Mouse (Mus musculus) layer of hippocampus, postnatal 14 days (tissue): ENCODE data around the gene Cers6. TPM values are rescaled to one million over a fixed set of nuclear protein-coding genes. Genes with fewer than 3 reads are reported as not detected.

Experiments
- DNase-seq, 2 experiments: peaks; one replicate each; pipeline ENCODE4 v3.0.0; 2021 to 2022; ENCODE audit warnings: low spot score in 2 of 2, mixed read lengths in 1 of 2
- total RNA-seq, 2 experiments: library from RNA; stranded (reverse); gene quantifications; 2 replicates each; pipeline ENCODE4 v1.2.3; 2021

The Cers6 gene
- total RNA-seq, 2 experiments from 2014 or later: 76.6 to 81.6 TPM

DNA sequence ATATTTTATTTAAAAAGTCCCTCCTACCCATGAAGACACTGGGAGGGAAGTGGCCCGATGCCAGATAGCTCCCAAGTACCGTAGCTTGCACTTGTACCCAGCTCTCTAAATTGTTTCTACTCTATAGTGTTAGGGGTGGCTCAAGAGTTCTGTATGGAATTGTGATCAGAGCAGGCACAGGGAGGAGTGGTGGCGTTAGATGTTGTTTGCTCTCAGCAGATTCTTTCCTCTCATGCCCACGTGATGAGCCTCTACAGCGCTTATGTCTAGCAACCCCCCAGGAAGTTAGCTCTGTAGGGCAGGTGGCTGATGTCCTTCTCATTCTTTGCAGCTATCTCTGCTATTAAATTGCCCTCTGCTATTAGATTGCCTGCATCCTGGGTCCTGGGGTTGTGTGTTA is 98.8 kb downstream of the Cers6 start:
- DNase-seq: no peak

DNA sequence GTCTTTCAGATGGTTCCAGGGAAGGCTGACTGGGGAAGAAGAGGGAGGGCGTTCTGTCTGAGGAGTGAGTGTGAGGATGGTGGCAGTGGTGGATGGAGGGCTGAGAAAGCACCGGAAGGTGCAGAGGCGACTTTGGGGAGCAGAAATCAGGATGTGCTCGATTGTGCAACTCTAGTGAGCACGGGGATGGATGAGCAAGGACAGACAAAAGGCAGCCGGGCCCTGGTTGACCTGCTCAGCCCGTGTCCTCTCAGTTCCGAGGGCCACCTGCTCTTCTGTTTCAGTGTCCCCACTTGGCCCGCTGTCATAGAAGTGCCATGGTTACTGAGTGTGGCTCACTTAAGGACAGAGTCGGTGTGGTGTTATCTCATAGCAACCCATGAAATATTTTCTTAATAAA is 99.4 kb downstream of the Cers6 start:
- DNase-seq: no peak

DNA sequence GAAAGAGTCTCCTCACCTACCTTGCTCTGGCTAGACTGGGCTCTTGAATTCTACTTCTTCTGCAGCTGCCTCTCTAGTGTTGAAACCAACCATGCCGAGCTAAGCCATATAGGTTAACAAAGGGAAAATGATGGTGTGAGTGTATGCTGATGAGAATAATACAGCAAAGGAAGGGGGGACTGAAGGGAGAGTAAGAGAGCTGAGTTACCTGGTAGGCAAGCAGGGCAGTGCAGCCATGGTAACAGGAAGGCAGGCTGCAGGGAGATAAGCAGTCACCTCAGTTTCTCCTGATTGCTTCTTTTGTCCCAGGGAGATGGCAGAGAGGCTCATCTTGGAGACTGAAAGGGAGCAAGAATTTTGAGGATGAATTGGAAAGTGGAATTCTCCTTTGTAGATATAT is 105.1 kb downstream of the Cers6 start:
- no peak for DNase-seq

DNA sequence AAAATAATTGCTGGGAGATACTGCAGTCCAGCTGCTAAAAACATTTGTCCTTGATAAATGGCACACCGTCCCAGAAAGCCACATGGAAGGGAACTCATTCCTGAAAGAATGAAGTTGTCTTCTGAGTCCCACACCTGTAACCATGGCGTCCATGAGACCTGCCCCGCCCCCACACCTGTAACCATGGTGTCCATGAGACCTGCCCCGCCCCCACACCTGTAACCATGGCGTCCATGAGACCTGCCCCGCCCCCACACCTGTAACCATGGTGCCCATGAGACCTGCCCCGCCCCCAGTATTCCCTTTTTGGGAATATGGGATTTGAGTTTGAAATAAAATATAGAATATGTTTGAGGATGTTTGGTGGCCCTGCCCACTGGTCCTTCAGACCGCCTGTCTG is 106.8 kb downstream of the Cers6 start:
- no peak for DNase-seq

DNA sequence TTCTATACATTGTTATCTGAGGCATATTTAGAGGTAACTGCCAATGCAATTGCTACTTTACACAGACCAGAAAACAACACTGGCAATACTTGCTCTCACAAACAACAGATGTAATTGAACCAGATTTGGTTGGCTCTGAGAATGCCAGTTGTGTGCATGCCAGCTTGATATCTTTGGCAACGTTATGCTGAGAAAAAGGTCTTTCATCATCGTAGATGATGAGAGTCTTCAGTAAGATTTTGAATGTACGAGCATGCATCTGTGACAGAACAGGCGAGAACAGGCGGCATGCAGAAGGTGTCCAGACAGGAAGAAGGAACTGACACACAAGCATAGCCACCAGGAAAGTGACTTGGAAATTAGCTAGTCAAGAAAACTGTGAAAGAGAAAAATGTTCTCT is 110.6 kb downstream of the Cers6 start:
- peak; percentile 32 to 51 for DNase-seq

DNA sequence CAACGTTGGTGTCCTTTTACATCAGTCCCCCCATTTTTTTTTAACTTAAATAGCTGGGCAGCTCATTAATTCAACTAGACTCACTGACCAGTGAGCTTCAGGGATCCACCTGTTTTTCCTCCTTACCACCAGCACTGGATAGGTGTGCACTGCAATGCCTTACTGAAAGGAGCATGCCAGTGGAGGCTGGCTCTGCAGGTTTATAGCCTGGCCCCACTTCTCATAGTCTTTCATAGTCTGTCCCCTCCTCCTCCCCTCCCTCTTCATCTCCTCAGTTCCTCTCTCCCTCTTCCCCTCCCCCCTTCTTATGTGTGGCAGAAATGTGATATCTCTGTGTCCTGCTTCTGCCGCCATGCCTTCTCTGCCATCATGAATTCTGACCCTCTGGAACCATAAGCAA is 112.5 kb downstream of the Cers6 start:
- no peak for DNase-seq

DNA sequence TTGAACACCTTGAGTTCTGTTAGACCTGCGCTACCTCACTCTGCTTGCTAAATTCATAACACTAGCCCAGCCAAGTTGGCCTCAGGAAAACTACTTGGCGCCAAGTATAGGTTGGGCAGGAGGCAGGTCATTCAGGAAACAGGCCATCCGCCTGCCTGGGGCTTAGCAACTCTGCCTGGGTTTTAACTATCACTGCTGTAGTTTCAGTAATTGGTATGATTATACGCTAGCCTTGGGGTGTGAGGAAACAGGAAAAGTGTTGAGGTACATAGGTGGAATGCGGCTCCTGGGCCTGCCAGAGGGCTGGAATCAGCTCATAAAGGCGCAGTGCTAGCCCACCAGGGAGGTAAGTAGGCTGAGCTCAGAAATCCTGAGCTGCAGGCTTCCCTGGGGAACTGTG is 114.0 kb downstream of the Cers6 start:
- DNase-seq: no peak

DNA sequence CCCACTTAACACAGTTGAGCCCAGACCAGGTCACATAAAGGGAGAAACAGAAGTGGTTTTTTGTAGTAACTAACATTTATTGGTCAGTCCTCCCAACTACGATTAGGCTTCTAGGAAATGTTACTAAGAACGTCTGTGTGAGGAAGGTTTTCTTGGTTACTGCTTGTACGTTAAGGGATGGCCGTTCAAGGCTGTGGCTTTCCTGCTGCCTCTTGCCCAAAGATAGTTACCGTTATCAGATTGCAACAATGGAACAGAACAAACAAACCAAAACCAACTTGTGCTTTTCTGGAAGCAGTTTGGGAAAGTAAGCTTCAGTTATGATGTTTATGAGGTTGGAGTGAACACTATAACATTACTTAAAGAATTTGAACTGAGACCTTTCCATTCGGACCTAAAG is 114.5 kb downstream of the Cers6 start:
- DNase-seq: no peak

DNA sequence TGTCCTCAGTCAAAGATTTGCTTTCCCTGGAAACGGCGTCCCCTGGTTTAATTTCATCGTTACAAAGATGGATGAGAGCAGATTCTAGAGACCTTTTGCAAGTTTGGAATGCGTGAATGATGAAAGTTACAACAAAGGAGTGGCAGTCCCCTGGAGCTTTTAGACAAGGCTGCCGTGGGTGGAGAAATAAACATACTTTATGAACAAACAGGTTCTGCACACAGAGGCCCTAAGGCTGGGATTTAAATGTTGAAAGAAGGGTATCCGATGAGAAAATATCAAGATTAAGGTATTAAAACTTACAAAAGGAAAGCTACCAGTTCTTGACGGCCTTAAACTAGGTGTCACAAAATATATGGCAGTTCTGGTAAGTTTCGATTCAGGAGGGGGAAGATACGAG is 117.0 kb downstream of the Cers6 start:
- no peak for DNase-seq

DNA sequence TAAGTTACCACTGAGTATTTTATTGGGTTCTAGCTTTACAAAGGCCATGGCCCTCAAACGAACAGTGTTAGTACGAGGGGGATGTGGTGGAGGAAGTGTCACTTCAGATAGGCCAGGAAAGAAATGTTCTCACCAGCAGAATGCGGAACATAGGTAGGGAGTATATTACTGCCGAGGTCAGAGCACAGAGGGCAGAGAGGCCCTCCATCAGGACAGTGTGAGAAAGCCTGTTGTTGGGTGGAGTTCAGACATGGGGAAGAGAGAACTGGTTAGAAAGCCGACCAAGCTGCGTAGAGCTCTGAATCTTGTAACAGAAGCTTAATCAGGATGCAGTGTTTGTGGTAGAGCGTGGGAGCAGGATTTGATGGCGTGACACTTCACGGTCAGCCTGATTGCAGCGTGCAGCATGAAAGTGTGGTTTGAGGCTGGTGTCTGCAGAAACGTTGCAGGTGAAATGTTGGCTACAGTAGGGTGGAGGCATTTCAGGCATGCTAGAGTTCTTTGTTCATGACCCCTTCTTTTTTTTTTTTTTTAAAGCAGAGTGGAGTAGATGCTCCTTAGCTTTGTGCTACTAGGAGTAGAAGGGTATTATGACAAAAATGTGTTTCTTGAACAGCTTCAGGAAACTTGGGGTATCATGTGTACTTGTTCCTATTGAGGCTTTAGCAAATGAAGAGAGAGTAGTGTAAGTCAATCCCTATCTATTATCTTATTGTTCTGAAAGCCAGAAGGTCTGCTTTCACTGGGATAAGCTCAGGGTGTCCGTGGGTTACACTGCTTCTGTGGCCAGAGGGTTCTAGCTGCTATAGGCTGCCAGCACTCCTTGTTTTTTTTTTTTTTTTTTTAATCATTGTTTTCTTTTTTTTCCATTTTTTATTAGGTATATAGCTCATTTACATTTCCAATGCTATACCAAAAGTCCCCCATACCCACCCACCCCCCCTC is 117.7 kb downstream of the Cers6 start:
- DNase-seq: no peak

DNA sequence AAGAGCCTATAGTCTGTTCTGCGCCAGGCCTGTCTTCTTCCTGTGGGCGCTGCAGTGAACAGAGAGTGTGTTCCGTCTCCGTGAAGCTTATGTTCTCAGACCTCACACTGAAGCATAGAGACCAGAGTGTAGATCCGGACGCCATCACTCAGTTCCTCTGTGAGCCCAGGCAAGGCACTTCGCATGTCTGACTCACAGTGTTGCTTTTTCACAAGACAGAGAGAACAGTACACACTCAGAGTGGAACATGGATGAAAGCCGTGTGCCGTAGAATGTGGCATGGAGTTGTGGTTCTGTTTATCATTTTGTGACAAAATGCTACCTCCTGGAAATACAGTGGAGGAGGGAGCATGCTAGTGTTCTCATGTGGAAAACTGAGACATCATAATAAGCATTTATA is 120.1 kb downstream of the Cers6 start:
- no peak for DNase-seq

DNA sequence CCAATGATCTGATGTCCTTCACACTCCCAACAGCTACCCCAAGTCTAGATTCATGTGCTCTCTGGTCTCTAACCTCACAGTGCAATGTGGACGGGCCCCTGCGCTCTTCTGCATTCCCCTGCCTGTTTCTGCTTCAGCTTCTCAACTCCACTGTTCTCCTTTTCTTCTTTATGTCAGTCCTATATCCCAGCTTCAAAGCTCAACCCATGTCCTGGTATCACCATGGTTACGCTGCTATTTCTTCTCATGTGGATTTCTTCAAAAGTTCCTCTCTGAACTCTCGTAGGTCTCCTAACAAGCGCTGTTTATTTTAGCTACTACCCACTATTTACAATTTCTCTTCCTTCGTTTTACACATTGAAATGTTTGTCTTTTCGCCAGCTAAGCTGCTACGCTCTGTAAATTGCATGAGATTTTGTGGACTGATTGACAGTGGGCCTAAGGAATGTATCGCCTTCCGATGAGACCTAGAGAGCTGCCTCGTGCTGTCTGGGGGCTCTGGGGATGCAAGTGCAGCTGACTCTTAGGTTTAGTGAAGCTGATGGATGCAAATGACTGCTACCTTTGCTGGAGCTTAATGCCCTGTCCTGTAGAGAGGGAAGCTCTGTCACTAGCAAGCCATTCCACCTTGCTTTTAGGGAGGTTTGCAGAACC is 120.6 kb downstream of the Cers6 start:
- no peak for DNase-seq

DNA sequence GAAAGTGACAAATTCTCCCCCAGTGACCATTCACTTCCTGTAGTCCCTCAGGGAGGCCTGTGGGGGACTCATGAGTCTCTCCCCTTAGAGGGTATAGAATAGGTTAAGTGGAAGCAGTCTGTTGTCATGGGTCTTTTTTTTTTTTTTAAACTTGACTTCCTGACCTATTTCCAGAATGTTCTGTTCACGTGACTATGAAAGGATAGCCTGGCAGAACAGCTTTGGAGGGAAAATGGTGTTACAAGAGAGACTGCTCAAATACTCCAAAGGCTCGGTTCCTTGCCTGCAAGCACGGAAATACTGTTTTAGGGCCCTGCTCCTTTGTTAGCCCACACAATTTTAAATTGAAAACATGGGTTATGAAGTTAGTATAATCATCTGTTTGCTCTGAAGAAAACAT is 121.7 kb downstream of the Cers6 start:
- no peak for DNase-seq

DNA sequence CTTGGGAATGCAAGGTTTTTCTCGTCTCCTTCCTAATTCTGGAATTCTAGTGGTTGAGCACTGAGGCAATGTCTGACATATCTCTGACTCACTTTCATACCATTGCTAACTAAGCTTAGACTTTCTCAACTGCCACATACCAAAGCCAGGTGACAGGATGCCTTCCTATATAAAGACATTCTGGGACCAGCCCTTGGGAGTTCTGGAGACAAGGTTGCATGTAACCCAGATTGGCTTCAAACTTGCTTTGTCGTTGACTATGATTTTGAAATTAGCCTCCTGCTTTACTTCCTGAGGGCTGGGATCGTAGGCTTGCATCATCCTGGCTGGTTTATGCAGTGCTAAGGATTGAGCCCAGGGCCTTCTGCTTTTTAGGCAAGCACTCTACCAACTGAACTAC is 122.2 kb downstream of the Cers6 start:
- no peak for DNase-seq

DNA sequence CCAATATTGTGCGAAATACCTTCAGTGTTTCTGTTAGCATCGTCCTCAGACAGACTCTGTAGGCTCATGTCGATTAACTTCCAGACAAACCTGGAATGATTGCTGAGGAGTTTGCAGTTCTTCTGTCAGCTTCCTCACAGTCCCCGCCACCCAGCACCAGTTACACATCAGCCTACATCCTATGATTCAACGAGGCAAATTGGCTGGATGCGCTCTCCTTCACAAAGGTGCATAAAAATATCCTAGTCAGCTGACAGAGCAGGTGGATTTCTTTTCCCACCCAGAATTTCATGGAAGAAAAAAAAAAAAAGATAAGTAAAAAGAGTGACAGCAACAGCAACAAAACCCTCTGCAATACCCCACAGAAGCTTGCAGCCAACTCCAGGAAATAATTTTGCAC is 127.9 kb downstream of the Cers6 start:
- DNase-seq: no peak

DNA sequence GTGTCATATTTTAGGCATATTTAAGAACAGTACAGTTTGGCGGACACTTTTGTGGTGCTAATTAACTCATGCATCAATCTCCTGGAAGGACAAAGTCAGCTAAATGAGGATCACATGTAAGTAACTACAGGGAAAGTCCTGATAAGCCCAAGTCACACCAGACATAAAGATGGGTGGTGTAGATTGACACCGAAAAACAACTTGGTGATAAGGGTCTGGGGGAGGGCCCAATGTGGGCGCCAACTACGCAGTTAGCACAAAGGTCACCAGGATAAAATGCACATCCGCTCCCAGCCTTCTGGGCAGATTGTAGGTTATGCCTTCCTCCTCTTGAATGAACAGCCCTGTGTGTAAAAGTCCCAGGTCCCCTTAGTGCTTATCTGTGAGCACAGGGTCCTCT is 131.4 kb downstream of the Cers6 start:
- DNase-seq: no peak

DNA sequence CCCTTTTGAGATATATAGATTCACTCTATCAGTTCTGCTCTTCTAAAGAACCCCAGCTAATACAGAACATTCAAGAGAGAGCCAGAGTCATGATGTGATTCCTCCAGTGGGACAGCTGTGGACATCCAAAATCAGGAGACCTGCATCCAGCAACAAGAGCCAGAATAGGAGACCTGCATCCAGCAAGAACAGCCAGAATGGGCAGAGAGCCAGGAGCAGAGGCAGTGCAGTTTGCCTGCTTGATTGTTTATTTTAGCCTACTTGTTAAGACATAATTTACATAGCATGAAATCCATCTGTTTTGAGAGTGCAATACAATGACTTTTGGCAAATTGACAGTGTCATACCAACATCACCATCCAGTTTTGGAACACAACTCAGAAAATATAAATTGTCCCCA is 133.2 kb downstream of the Cers6 start:
- DNase-seq: no peak

DNA sequence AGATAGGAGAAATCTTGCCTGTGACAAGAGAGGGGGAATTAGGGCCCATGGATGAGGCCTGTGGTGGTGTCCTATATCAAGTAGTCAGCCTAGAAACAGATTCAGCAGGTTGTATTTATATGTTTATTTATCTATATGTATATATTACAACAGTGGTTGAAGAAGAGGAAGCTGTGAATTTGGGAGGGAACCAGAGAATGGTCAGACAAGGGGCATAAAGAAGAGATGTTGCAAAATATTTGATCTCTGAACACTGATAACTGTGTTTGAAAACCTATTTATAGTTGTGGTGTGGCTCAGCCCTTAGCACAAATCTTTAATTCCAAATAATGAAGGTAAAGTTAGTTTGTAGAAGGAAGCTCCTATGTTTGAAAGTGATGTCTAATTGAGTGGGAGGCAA is 134.5 kb downstream of the Cers6 start:
- DNase-seq: no peak

DNA sequence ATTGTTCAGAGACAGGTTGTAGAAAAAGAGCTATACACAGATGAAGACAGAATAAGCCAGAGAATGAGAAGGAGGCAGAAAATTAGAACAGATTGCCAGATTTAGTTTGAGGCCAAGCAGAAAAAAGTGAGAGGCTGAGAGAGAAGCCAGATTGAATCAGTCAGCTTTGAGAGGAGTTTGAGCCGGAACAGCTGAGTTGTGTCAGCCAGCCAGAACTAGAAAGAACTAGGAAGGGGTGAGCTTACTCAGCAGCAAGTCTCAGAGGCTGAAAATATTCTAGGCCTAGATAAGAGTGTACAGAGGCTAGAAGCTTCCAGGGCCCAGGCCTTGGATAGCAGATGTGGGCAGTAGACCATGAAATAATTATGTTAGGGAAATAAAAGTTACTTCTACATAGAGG is 135.0 kb downstream of the Cers6 start:
- DNase-seq: no peak

DNA sequence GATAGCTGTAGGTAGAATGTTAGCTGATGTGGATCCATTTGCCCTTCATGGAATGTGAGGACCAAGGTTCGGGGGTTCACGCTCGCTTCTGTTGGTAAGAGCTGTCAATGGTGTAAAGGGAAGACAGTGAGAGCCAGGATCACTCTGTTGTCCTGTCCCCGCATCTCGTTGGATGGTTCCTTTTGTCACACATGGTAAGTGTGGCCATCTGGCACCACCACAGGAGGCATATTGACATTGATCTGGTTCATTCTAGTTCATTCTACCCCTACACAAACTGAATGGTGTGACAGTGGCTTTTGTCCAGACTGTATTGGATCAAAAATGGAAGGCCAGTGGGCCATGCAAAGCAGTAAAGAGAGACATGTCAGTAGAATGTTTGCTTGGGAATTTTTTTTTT is 142.8 kb downstream of the Cers6 start:
- no peak for DNase-seq

DNA sequence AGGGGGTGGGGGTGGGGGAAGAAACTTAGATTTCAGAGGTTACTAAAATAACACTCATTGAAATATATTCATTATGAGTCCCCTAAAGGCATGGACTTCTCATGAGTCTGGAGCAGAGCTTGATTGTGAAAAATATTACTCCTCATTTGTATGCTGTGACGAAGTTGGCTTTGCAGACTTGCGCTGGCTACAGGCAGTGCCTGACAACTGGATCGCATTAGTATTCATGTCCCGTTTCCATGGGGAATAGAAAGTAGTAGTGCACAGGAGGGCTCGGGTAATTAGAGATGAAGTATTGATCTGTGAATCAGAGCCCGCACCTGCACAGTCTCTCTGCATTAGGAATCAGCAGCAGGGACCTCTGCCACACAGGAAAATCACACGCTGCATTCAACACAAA is 150.2 kb downstream of the Cers6 start:
- DNase-seq: peak in 1 of 2 experiments; percentile 42

DNA sequence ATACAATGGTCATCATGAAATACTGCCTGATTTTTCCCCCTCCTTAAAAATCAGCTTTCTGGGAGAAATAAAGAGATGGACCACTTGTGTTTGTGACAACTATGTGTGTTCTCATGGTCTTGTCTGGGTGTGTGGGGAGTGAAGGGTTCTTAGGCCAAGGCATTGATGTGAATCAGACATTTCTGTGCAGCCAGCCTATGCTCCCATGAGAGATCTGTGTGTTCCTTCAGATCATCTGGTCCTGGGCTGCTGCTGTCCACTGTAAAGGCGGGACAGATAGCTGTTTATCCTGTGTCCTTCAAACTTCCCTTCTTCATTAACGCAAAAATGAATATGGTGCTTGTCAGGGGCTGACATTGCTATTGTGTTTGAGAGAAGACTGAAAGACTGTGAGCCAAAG is 150.6 kb downstream of the Cers6 start:
- no peak for DNase-seq

DNA sequence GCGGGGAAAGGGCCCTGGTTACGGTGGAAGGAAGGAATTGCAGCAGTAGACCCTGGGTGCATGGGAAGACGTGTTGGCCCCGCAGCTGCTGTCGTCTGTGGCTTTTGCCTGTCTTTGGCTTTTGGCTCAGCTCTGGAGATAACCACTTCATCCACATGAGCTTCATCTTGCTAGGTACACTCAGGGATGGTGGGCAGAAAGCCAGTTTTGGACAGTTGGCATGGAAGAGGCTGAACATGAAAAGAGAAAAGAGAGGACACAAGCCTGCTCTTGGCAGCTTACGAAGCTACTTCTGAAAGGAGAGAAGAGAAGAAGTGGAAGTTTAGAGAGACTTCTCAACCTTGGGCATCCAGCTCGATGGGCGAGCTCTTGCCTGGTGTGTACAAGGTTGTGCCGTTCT is 153.0 kb downstream of the Cers6 start:
- DNase-seq: no peak
